Mouse (Mus musculus) forebrain, embryonic 13.5 days (tissue): ENCODE results near the gene Celf2. TPM values are rescaled to one million over a fixed set of nuclear protein-coding genes. Genes with fewer than 3 reads are reported as not detected.

Experiments
- ATAC-seq: fragments of 200-750 bp; cut with Nextera tagmentation; 2 replicates; pipeline ENCODE4 v1.8.0; 2017
- H3K27ac ChIP-seq: fragments of 300-500 bp; sonication (generic); 2 replicates; pipeline ENCODE4 v1.5.1; 2015; ENCODE audit warnings: inconsistent platforms, mild to moderate bottlenecking, moderate library complexity
- H3K27me3 ChIP-seq: fragments of 300-500 bp; sonication (generic); 2 replicates; pipeline ENCODE4 v1.6.1; 2015; ENCODE audit warnings: mild to moderate bottlenecking, inconsistent platforms
- H3K36me3 ChIP-seq: fragments of 300-500 bp; sonication (generic); 2 replicates; pipeline ENCODE4 v1.6.1; 2015; ENCODE audit warnings: mild to moderate bottlenecking, inconsistent platforms; ENCODE audit not compliant: poor library complexity, severe bottlenecking
- H3K4me1 ChIP-seq: fragments of 300-500 bp; sonication (generic); 2 replicates; pipeline ENCODE4 v1.6.1; 2015; ENCODE audit warnings: inconsistent platforms
- H3K4me2 ChIP-seq: fragments of 300-500 bp; sonication (generic); 2 replicates; pipeline ENCODE4 v1.6.1; 2015; ENCODE audit warnings: inconsistent platforms, mild to moderate bottlenecking, moderate library complexity
- H3K4me3 ChIP-seq: fragments of 300-500 bp; sonication (generic); 2 replicates; pipeline ENCODE4 v1.5.1; 2015; ENCODE audit warnings: mild to moderate bottlenecking, inconsistent platforms
- H3K9ac ChIP-seq: fragments of 300-500 bp; sonication (generic); 2 replicates; pipeline ENCODE4 v1.6.1; 2015; ENCODE audit warnings: mild to moderate bottlenecking, inconsistent platforms
- H3K9me3 ChIP-seq: fragments of 300-500 bp; sonication (generic); replicated peaks from 2 replicates; pipeline ENCODE4 v1.6.1; 2016; ENCODE audit warnings: inconsistent platforms
- WGBS: fragments of 180-500 bp; shearing (Covaris S2); methylation state at CpG from one replicate; pipeline ENCODE4 v1.1.7; 2015; 5-methylcytosine and 5-hydroxymethylcytosine counted together
- polyA plus RNA-seq: library from polyadenylated mRNA; unstranded; fragments of >200 nt; fragmentation: Nextera tagmentation; extraction: Ambion mirVana; gene quantifications from 2 replicates; pipeline ENCODE4 v1.2.1, GENCODE M21; 2015

The Celf2 gene
- polyA plus RNA-seq, 1 experiment from 2014 or later = 226 TPM

- H3K36me3 ChIP-seq = no peaks in the 10 kb centered on the region
These were observed 977.0 kb downstream of the Celf2 start for GRCm38 (mm10) chr2:6532341-6532740.

GRCm38 (mm10) chr2:6528076-6528475 lies 981.3 kb downstream of the Celf2 start:
- ATAC-seq = no peak

More at GRCm38 (mm10) chr2:6532341-6532740, 977.0 kb downstream of the Celf2 start:
- H3K9ac ChIP-seq = no peak overlapping the region
- no peaks in the 10 kb centered on the region for H3K27me3 ChIP-seq
- 0 out of 2 replicates have a peak, but pooled peaks cover 3% of the 10 kb centered on the region for H3K4me1 ChIP-seq
- no peak overlapping the region; the same call in 1 of the 2 replicates for H3K27ac ChIP-seq
- H3K4me2 ChIP-seq = no peak overlapping the region
- H3K9me3 ChIP-seq = no peaks in the 10 kb centered on the region
- WGBS = 48% methylated on average over 4 of the region's 4 CpGs
- ATAC-seq = no peak
- H3K4me3 ChIP-seq = no peak overlapping the region

GRCm38 (mm10) chr2:6526825-6527224 lies 982.5 kb downstream of the Celf2 start:
- no peaks in the 10 kb centered on the region for H3K36me3 ChIP-seq
- no peak overlapping the region for H3K4me2 ChIP-seq
- H3K27ac ChIP-seq = no peak overlapping the region
- no peaks in the 10 kb centered on the region for H3K27me3 ChIP-seq
- WGBS = 73% methylated on average over 11 of the region's 11 CpGs
- H3K9ac ChIP-seq = no peak overlapping the region
- H3K4me1 ChIP-seq = no peaks in the 10 kb centered on the region; the same call in 1 of the 2 replicates
- H3K4me3 ChIP-seq = no peak overlapping the region
- H3K9me3 ChIP-seq = no peaks in the 10 kb centered on the region
- no peak; the same call in 1 of the 2 replicates for ATAC-seq

More at GRCm38 (mm10) chr2:6528076-6528475, 981.3 kb downstream of the Celf2 start:
- no peaks in the 10 kb centered on the region for H3K9me3 ChIP-seq
- no peaks in the 10 kb centered on the region for H3K36me3 ChIP-seq
- no peak overlapping the region for H3K27ac ChIP-seq
- WGBS = 85% methylated on average over 2 of the region's 2 CpGs
- no peak overlapping the region for H3K4me2 ChIP-seq
- no peak overlapping the region for H3K4me3 ChIP-seq
- H3K27me3 ChIP-seq = no peaks in the 10 kb centered on the region
- H3K4me1 ChIP-seq = peaks cover 3% of the 10 kb centered on the region; the same call in 1 of the 2 replicates
- H3K9ac ChIP-seq = no peak overlapping the region

- Histone ChIP-seq H3K9me3 (no peaks in the 10 kb centered on the region), H3K27ac (no peak overlapping the region), H3K4me3 (no peak overlapping the region), H3K4me1 (no peaks in the 10 kb centered on the region; the same call in 1 of the 2 replicates), H3K4me2 (no peak overlapping the region), H3K9ac (no peak overlapping the region), H3K36me3 (no peaks in the 10 kb centered on the region), H3K27me3 (no peaks in the 10 kb centered on the region)
- ATAC-seq = no peak
- 65% methylated on average over 4 of the region's 4 CpGs for WGBS
These were observed 983.1 kb downstream of the Celf2 start for GRCm38 (mm10) chr2:6526311-6526710.

GRCm38 (mm10) chr2:6523924-6524300 lies 985.5 kb downstream of the Celf2 start:
- H3K36me3 ChIP-seq = no peaks in the 10 kb centered on the region
- ATAC-seq = peak; percentile 39; the same call in 1 of the 2 replicates
- H3K9ac ChIP-seq = no peak overlapping the region
- H3K4me1 ChIP-seq = no peaks in the 10 kb centered on the region; the same call in 1 of the 2 replicates
- H3K27me3 ChIP-seq = no peaks in the 10 kb centered on the region
- H3K9me3 ChIP-seq = no peaks in the 10 kb centered on the region
- WGBS = 96% methylated on average over 10 of the region's 10 CpGs
- H3K4me3 ChIP-seq = no peak overlapping the region
- H3K27ac ChIP-seq = no peak overlapping the region
- no peak overlapping the region for H3K4me2 ChIP-seq

- no peaks in the 10 kb centered on the region for H3K27me3 ChIP-seq
- H3K27ac ChIP-seq = no peak overlapping the region; the same call in 1 of the 2 replicates
- H3K4me2 ChIP-seq = no peak overlapping the region
- H3K9ac ChIP-seq = no peak overlapping the region
- H3K4me3 ChIP-seq = no peak overlapping the region
- 80% methylated on average over 16 of the region's 16 CpGs for WGBS
- H3K9me3 ChIP-seq = no peaks in the 10 kb centered on the region
- peak; percentile 59 for ATAC-seq
- no peaks in the 10 kb centered on the region; the same call in 1 of the 2 replicates for H3K4me1 ChIP-seq
- no peaks in the 10 kb centered on the region for H3K36me3 ChIP-seq
These were observed 986.0 kb downstream of the Celf2 start for GRCm38 (mm10) chr2:6523261-6523923.

- Histone ChIP-seq H3K4me3 (no peak overlapping the region), H3K27me3 (no peaks in the 10 kb centered on the region), H3K9ac (no peak overlapping the region), H3K36me3 (no peaks in the 10 kb centered on the region), H3K27ac (no peak overlapping the region), H3K4me1 (no peaks in the 10 kb centered on the region; the same call in 1 of the 2 replicates), H3K9me3 (no peaks in the 10 kb centered on the region), H3K4me2 (no peak overlapping the region)
- ATAC-seq = no peak
- 88% methylated on average over 4 of the region's 4 CpGs for WGBS
These were observed 987.0 kb downstream of the Celf2 start for GRCm38 (mm10) chr2:6522411-6522810.

GRCm38 (mm10) chr2:6513176-6513575 lies 996.2 kb downstream of the Celf2 start:
- no peak overlapping the region for H3K27ac ChIP-seq
- no peaks in the 10 kb centered on the region for H3K27me3 ChIP-seq
- no peak for ATAC-seq
- no peak overlapping the region for H3K4me2 ChIP-seq
- no peaks in the 10 kb centered on the region for H3K36me3 ChIP-seq
- no peak overlapping the region for H3K9ac ChIP-seq
- no peaks in the 10 kb centered on the region for H3K9me3 ChIP-seq
- H3K4me3 ChIP-seq = no peak overlapping the region
- no peaks in the 10 kb centered on the region for H3K4me1 ChIP-seq
- 60% methylated on average over 7 of the region's 7 CpGs for WGBS

- 62% methylated on average over 3 of the region's 3 CpGs for WGBS
These were observed 1002.3 kb downstream of the Celf2 start for GRCm38 (mm10) chr2:6507071-6507470.

GRCm38 (mm10) chr2:6505979-6506811 lies 1003.2 kb downstream of the Celf2 start:
- Histone ChIP-seq H3K27me3 (no peaks in the 10 kb centered on the region), H3K9me3 (no peaks in the 10 kb centered on the region), H3K27ac (peak overlapping the region; percentile 4; the same call in 1 of the 2 replicates), H3K4me2 (no peak overlapping the region), H3K9ac (no peak overlapping the region), H3K36me3 (no peaks in the 10 kb centered on the region), H3K4me1 (peaks cover 9% of the 10 kb centered on the region), H3K4me3 (no peak overlapping the region)
- 44% methylated on average over 13 of the region's 13 CpGs for WGBS
- ATAC-seq = peak; percentile 74; the same call in 1 of the 2 replicates

More at GRCm38 (mm10) chr2:6507071-6507470, 1002.3 kb downstream of the Celf2 start:
- H3K4me2 ChIP-seq = no peak overlapping the region
- H3K9me3 ChIP-seq = no peaks in the 10 kb centered on the region
- H3K27ac ChIP-seq = no peak overlapping the region
- ATAC-seq = no peak
- no peaks in the 10 kb centered on the region for H3K36me3 ChIP-seq
- H3K9ac ChIP-seq = no peak overlapping the region
- no peak overlapping the region for H3K4me3 ChIP-seq
- H3K27me3 ChIP-seq = no peaks in the 10 kb centered on the region
- peaks cover 9% of the 10 kb centered on the region for H3K4me1 ChIP-seq

- Histone ChIP-seq H3K9me3 (no peaks in the 10 kb centered on the region), H3K4me3 (no peak overlapping the region), H3K4me1 (peaks cover 9% of the 10 kb centered on the region), H3K27me3 (no peaks in the 10 kb centered on the region), H3K36me3 (no peaks in the 10 kb centered on the region), H3K4me2 (no peak overlapping the region), H3K27ac (no peak overlapping the region), H3K9ac (no peak overlapping the region)
- WGBS = 85% methylated on average over 12 of the region's 12 CpGs
- ATAC-seq = no peak
These were observed 1003.8 kb downstream of the Celf2 start for GRCm38 (mm10) chr2:6505531-6505930.

GRCm38 (mm10) chr2:6498101-6498500 lies 1011.3 kb downstream of the Celf2 start:
- no peak for ATAC-seq
- Histone ChIP-seq H3K4me1 (peaks cover 3% of the 10 kb centered on the region; the same call in 1 of the 2 replicates), H3K36me3 (no peaks in the 10 kb centered on the region), H3K4me2 (no peak overlapping the region), H3K27ac (no peak overlapping the region), H3K27me3 (no peaks in the 10 kb centered on the region), H3K9ac (no peak overlapping the region), H3K9me3 (no peaks in the 10 kb centered on the region), H3K4me3 (no peak overlapping the region)
- 76% methylated on average over 12 of the region's 12 CpGs for WGBS
